Mouse (Mus musculus): ENCODE measurements around the gene Oat. TPM values are rescaled to one million over a fixed set of nuclear protein-coding genes. Genes with fewer than 3 reads are reported as not detected.

Gene Oat
- polyA plus RNA-seq, 1 experiment from 2014 or later: 57.6 TPM

GRCm38 (mm10) chr7:132570071-132570470, 6.1 kb downstream of the Oat start:
- H3K36me3 ChIP-seq (replicated peaks): peaks cover 35% of the 10 kb centered on the region
- no peaks in the 10 kb centered on the region for H3K9me3 ChIP-seq (replicated peaks)
- H3K4me2 ChIP-seq: peak overlapping the region; percentile 38
- WGBS (ENCODE audit: insufficient replicate concordance): 43% methylated on average over 5 of the region's 5 CpGs
- H3K27me3 ChIP-seq: peaks cover 9% of the 10 kb centered on the region; the same call in 1 of the 2 replicates
- ATAC-seq (ENCODE audit: insufficient read depth): peak; percentile 90
- 0 out of 2 replicates have a peak overlapping the region, but pooled peaks have one; percentile 2 for H3K9ac ChIP-seq
- peak overlapping the region; percentile 38 for H3K27ac ChIP-seq (replicated peaks)
- peaks cover 65% of the 10 kb centered on the region for H3K4me1 ChIP-seq (replicated peaks)
- H3K4me3 ChIP-seq (replicated peaks): no peak overlapping the region

GRCm38 (mm10) chr7:132568817-132569216, 7.4 kb downstream of the Oat start:
- H3K4me1 ChIP-seq (replicated peaks): peaks cover 54% of the 10 kb centered on the region
- no peak overlapping the region for H3K4me3 ChIP-seq (replicated peaks)
- H3K36me3 ChIP-seq (replicated peaks): peaks cover 47% of the 10 kb centered on the region
- no peak overlapping the region for H3K27ac ChIP-seq (replicated peaks)
- no peaks in the 10 kb centered on the region for H3K9me3 ChIP-seq (replicated peaks)
- no peak for ATAC-seq (ENCODE audit: insufficient read depth)
- no peak overlapping the region for H3K9ac ChIP-seq
- 80% methylated on average over 6 of the region's 6 CpGs for WGBS (ENCODE audit: insufficient replicate concordance)
- H3K4me2 ChIP-seq: no peak overlapping the region
- H3K27me3 ChIP-seq: peaks cover 9% of the 10 kb centered on the region; the same call in 1 of the 2 replicates

GRCm38 (mm10) chr7:132565831-132566230, 10.4 kb downstream of the Oat start:
- Histone ChIP-seq H3K27me3 (0 out of 2 replicates have a peak, but pooled peaks cover 6% of the 10 kb centered on the region), H3K27ac (replicated peaks) (no peak overlapping the region), H3K9me3 (replicated peaks) (no peaks in the 10 kb centered on the region), H3K4me2 (no peak overlapping the region), H3K9ac (no peak overlapping the region), H3K36me3 (replicated peaks) (peaks cover 77% of the 10 kb centered on the region), H3K4me1 (replicated peaks) (peaks cover 26% of the 10 kb centered on the region), H3K4me3 (replicated peaks) (no peak overlapping the region)
- no peak for ATAC-seq (ENCODE audit: insufficient read depth)
- 69% methylated on average over 1 of the region's 1 CpGs for WGBS (ENCODE audit: insufficient replicate concordance)

- Histone ChIP-seq H3K9me3 (replicated peaks) (no peaks in the 10 kb centered on the region), H3K4me1 (replicated peaks) (peaks cover 14% of the 10 kb centered on the region), H3K27ac (replicated peaks) (no peak overlapping the region), H3K9ac (no peak overlapping the region), H3K36me3 (replicated peaks) (peaks cover 71% of the 10 kb centered on the region), H3K4me2 (no peak overlapping the region), H3K4me3 (replicated peaks) (no peak overlapping the region), H3K27me3 (no peaks in the 10 kb centered on the region)
- no peak for ATAC-seq (ENCODE audit: insufficient read depth)
- WGBS (ENCODE audit: insufficient replicate concordance): 68% methylated on average over 3 of the region's 3 CpGs
Observed at GRCm38 (mm10) chr7:132559138-132559766, 16.9 kb downstream of the Oat start.

- H3K9me3 ChIP-seq (replicated peaks): no peaks in the 10 kb centered on the region
- H3K4me2 ChIP-seq: peak overlapping the region; percentile 13; the same call in 1 of the 2 replicates
- H3K9ac ChIP-seq: no peak overlapping the region
- peaks cover 61% of the 10 kb centered on the region for H3K36me3 ChIP-seq (replicated peaks)
- no peaks in the 10 kb centered on the region for H3K27me3 ChIP-seq
- ATAC-seq (ENCODE audit: insufficient read depth): peak; percentile 80
- H3K4me1 ChIP-seq (replicated peaks): peaks cover 14% of the 10 kb centered on the region
- 37% methylated on average over 7 of the region's 7 CpGs for WGBS (ENCODE audit: insufficient replicate concordance)
- H3K27ac ChIP-seq (replicated peaks): peak overlapping the region; percentile 39; the same call in 1 of the 2 replicates
- H3K4me3 ChIP-seq (replicated peaks): no peak overlapping the region
Observed at GRCm38 (mm10) chr7:132558141-132558736, 18.0 kb downstream of the Oat start.

GRCm38 (mm10) chr7:132556575-132556974, 19.6 kb downstream of the Oat start:
- ATAC-seq (ENCODE audit: insufficient read depth): no peak
- H3K4me3 ChIP-seq (replicated peaks): no peak overlapping the region
- no peak overlapping the region for H3K9ac ChIP-seq
- peaks cover 18% of the 10 kb centered on the region for H3K4me1 ChIP-seq (replicated peaks)
- WGBS (ENCODE audit: insufficient replicate concordance): 74% methylated on average over 5 of the region's 5 CpGs
- H3K27me3 ChIP-seq: no peaks in the 10 kb centered on the region
- H3K36me3 ChIP-seq (replicated peaks): peaks cover 44% of the 10 kb centered on the region
- no peak overlapping the region for H3K4me2 ChIP-seq
- no peak overlapping the region for H3K27ac ChIP-seq (replicated peaks)
- no peaks in the 10 kb centered on the region for H3K9me3 ChIP-seq (replicated peaks)

GRCm38 (mm10) chr7:132555911-132556310, 20.3 kb downstream of the Oat start:
- peaks cover 37% of the 10 kb centered on the region for H3K36me3 ChIP-seq (replicated peaks)
- WGBS (ENCODE audit: insufficient replicate concordance): 48% methylated on average over 4 of the region's 4 CpGs
- H3K27ac ChIP-seq (replicated peaks): no peak overlapping the region
- no peak overlapping the region for H3K4me2 ChIP-seq
- no peak for ATAC-seq (ENCODE audit: insufficient read depth)
- H3K4me1 ChIP-seq (replicated peaks): peaks cover 24% of the 10 kb centered on the region
- H3K9me3 ChIP-seq (replicated peaks): no peaks in the 10 kb centered on the region
- H3K27me3 ChIP-seq: no peaks in the 10 kb centered on the region
- H3K4me3 ChIP-seq (replicated peaks): no peak overlapping the region
- H3K9ac ChIP-seq: no peak overlapping the region

GRCm38 (mm10) chr7:132554091-132554490, 22.1 kb downstream of the Oat start:
- peaks cover 19% of the 10 kb centered on the region for H3K36me3 ChIP-seq (replicated peaks)
- no peaks in the 10 kb centered on the region for H3K27me3 ChIP-seq
- H3K4me3 ChIP-seq (replicated peaks): no peak overlapping the region
- H3K4me2 ChIP-seq: no peak overlapping the region
- no peak overlapping the region for H3K27ac ChIP-seq (replicated peaks)
- ATAC-seq (ENCODE audit: insufficient read depth): no peak
- peaks cover 24% of the 10 kb centered on the region for H3K4me1 ChIP-seq (replicated peaks)
- WGBS (ENCODE audit: insufficient replicate concordance): 59% methylated on average over 2 of the region's 2 CpGs
- no peak overlapping the region for H3K9ac ChIP-seq
- no peaks in the 10 kb centered on the region for H3K9me3 ChIP-seq (replicated peaks)

GRCm38 (mm10) chr7:132551351-132552126, 24.7 kb downstream of the Oat start:
- Histone ChIP-seq H3K4me1 (replicated peaks) (peaks cover 10% of the 10 kb centered on the region), H3K27ac (replicated peaks) (peak overlapping the region; percentile 48), H3K9me3 (replicated peaks) (no peaks in the 10 kb centered on the region), H3K27me3 (peaks cover 4% of the 10 kb centered on the region; the same call in 1 of the 2 replicates), H3K4me2 (peak overlapping the region; percentile 79), H3K9ac (peak overlapping the region; percentile 48), H3K36me3 (replicated peaks) (no peaks in the 10 kb centered on the region), H3K4me3 (replicated peaks) (peak overlapping the region; percentile 59)
- WGBS (ENCODE audit: insufficient replicate concordance): under 1% methylated on average over 27 of the region's 27 CpGs
- peak; percentile 94 for ATAC-seq (ENCODE audit: insufficient read depth)

- Histone ChIP-seq H3K27me3 (peaks cover 10% of the 10 kb centered on the region; the same call in 1 of the 2 replicates), H3K36me3 (replicated peaks) (no peaks in the 10 kb centered on the region), H3K4me2 (no peak overlapping the region), H3K27ac (replicated peaks) (no peak overlapping the region), H3K9ac (no peak overlapping the region), H3K4me1 (replicated peaks) (peaks cover 10% of the 10 kb centered on the region), H3K4me3 (replicated peaks) (no peak overlapping the region), H3K9me3 (replicated peaks) (no peaks in the 10 kb centered on the region)
- 57% methylated on average over 3 of the region's 3 CpGs for WGBS (ENCODE audit: insufficient replicate concordance)
- no peak for ATAC-seq (ENCODE audit: insufficient read depth)
Observed at GRCm38 (mm10) chr7:132547126-132547525, 29.1 kb downstream of the Oat start.

- Histone ChIP-seq H3K4me1 (replicated peaks) (no peaks in the 10 kb centered on the region), H3K27ac (replicated peaks) (no peak overlapping the region), H3K27me3 (peaks cover 10% of the 10 kb centered on the region; the same call in 1 of the 2 replicates), H3K9me3 (replicated peaks) (no peaks in the 10 kb centered on the region), H3K9ac (no peak overlapping the region), H3K4me2 (no peak overlapping the region), H3K4me3 (replicated peaks) (no peak overlapping the region), H3K36me3 (replicated peaks) (no peaks in the 10 kb centered on the region)
- no peak for ATAC-seq (ENCODE audit: insufficient read depth)
- 49% methylated on average over 4 of the region's 4 CpGs for WGBS (ENCODE audit: insufficient replicate concordance)
Observed at GRCm38 (mm10) chr7:132542427-132542826, 33.8 kb downstream of the Oat start.
